Mouse (Mus musculus): ENCODE measurements around the gene Zfp235.

DNA sequence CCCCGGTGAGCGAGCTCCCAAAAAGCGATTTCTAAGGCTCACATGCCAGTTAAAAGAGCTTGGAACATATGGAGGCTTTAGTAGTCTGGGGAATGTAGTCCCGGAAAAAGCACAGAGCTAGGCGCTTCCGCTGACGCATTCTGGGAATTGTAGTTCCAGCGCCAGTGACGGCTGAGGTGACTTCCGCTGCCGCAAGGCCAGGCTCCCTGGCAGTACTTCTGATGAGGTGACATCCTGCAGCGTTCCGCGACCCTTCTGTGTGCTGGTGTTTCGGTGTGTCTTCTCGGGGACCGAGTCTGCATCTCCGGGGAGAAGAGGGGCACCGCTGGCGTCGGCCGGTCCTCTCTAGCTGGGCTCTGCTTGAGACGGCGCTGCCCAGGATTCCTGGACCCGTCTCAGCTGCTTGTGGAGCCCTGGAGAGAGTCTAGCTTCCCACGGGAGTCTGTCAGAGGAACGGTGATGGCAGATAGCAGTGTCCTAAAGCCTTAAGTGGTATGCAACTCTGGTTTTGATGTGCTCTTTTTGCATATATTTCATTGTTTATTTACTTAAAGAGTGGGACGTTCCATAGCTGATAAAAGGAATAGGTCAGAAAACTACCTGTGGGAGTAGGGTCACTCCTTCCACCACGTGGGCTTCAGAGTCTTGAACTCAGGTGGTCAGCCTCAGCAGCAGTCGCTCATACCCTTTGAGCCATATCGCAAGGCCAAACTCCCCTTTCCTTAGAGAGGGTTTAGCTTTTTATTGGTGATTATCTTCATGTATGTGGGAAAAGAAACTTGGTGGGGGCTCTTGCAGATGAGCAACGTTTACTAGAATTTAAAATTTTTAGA is at the start of gene Zfp235:
- TF ChIP-seq EP300 (IDR thresholded peaks at IDR 0.05; ENCODE audit: low read depth) (no peak), CTCF (IDR thresholded peaks at IDR 0.05; ENCODE audit: low read depth) (no peak)

Measured in heart, postnatal 0 days (tissue).